Mouse (Mus musculus): ENCODE results near the gene Vav1.
A peak's percentile ranks its signal among the peaks of the same experiment; 100 is the strongest.
"Not testable (repeated sequence)": the region's sequence is repeated elsewhere in the genome, so short reads cannot be mapped to it uniquely, and the experiment has no call there.

The Vav1 gene

DNA sequence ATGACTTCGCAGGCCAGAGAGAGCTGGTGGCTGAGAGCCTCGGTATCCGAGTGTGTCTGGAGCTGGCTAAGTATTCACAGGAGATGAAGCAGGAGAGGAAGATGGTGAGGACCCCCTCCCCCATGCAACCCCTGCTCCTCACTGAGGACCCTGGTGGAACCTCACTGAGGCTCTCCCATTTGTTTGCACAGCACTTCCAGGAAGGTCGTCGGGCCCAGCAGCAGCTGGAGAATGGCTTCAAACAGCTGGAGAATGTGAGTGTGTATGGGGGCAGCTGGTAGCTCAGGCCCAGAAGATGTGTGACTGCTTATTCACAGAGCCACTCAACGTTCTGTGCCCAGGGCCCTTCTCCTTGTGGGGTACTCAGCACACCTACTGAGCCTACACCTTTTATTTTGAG, 25.6 kb upstream of the Vav1 start:
- DNase-seq (ENCODE audit: low read depth): no peak

DNA sequence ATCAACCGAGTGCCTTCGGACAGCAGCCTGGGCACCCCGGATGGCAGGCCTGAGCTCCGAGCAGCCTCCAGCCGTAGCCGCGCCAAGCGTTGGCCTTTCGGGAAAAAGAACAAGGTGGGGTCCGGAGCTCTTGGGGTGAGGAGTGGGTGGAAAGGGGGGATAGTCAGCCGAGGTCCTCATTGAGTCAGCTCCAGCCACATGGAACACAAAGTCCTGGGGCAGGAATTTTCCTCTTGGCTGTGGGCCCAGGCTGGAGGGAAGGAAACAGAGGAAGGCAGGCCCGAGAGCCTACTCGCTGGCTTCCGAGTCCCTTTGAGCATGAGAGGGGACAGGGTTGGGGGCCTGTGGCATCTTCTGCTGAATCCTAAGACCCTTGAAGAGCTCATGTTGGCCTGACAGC, 23.5 kb upstream of the Vav1 start:
- no peak for DNase-seq (ENCODE audit: low read depth)

DNA sequence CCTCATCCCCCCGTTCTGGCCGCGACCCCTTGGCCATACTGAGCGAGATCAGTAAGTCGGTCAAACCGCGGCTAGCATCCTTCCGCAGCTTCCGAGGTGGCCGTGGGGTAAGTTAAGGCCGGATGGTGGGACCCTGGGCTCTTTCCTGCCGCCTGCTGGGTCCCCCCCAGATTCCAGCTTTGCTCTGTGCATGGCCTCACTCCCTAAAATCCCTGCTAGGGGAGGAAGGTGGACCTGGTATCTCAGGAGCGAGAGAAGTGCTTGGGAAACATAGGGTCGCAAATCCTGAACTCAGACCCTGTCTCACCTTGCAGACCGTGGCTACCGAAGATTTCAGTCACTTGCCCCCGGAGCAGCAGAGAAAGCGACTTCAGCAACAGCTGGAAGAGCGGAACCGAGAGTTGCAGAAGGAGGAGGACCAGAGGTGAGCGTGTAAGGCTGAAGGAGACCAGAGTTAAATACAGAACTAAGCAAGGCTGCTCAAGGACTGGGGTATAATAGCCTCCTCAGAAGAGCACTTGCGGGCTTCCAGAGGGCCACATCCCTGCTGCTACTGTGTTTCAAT, 21.9 kb upstream of the Vav1 start:
- no peak for DNase-seq (ENCODE audit: low read depth)

DNA sequence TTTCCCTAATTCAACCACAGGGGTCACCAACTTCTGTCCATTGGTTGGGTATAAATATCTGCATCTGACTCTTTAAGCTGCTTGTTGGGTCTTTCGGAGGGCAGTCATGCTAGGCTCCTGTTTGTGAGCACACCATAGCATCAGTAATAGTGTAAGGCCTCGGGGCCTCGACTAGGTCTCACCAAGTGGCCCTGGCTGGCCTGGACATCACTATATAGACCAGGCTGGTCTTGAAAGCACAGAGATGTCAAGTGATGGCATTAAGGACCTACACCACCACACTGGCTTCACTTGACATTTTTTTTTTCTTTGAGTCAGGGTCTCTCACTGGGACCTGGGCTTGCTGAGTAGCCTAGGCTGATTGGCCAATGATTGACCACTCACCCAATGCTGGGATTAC, 20.7 kb upstream of the Vav1 start:
- no peak for DNase-seq (ENCODE audit: low read depth)

DNA sequence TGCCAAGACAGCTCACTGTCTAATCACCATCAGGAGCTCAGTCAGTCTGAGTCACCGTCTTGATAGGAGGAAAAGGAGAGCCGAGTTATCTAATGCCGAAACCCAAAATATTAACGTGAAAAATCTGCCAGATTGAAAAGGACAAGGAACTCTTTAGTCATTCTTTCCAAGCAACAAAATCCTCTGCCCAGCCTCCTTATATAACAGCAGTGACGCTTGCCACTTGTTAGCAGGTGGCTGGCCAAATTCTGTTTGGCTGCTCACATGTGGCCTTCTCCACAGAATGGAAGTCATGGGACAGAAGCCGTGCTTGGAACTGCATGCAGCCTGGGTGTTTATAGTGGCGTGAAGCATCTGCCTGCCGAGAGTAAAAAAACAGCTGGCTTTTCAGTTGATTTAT, 19.2 kb upstream of the Vav1 start:
- DNase-seq (ENCODE audit: low read depth): no peak

DNA sequence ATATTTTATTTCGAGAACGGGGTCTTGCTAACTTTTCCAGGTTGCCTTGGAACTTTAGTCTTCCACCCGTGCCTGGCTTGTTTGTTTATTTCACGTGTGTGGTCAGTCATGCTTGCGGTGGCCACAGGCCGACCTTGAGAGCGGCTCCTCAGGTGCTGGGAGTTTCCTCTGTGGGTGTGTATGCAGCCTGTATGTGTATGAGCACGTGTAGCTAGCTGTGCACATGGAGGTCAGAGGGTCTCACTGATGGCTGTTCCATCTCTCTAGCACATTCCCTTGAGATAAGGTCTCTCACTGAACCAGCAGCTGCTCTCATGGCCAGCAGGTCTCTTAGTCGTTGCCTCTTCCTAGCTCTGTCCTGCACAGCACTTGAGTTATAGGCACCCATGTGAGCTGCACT, 18.5 kb upstream of the Vav1 start:
- DNase-seq (ENCODE audit: low read depth): no peak

DNA sequence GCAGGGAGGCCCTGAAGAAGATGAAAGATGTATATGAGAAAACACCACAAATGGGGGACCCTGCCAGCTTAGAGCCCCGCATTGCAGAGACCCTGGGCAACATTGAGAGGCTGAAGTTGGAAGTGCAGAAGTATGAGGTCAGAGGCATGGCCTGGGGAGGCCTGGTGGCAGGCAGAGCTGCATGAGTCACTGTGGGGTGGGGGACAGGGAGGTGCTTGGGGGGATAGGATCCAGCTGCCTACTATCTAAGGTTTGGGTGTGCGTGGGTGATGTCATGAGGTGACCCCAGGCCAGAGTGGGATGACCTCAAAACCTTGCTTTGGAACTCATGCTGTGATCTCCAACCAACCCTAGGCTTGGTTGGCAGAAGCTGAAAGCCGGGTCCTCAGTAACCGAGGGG, 17.6 kb upstream of the Vav1 start:
- no peak for DNase-seq (ENCODE audit: low read depth)

DNA sequence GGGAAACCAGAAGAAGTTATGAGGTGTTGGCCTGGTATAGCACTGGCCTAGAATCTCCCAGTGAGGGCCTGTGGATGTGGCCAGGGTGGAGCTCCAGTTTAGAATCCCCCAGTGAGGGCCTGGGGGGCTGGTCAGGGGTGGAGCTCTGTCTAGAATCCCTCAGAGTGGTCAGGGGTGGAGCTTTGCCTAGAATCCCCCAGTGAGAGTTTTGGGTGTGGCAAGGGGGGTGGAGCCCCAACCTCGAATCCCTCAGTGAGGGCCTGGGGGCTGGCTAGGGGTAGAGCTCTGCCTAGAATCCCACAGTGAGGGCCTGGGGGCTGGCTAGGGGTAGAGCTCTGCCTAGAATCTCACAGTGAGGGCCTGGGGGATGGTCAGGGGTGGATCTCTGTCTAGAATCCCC, 17.1 kb upstream of the Vav1 start:
- no peak for DNase-seq (ENCODE audit: low read depth)

DNA sequence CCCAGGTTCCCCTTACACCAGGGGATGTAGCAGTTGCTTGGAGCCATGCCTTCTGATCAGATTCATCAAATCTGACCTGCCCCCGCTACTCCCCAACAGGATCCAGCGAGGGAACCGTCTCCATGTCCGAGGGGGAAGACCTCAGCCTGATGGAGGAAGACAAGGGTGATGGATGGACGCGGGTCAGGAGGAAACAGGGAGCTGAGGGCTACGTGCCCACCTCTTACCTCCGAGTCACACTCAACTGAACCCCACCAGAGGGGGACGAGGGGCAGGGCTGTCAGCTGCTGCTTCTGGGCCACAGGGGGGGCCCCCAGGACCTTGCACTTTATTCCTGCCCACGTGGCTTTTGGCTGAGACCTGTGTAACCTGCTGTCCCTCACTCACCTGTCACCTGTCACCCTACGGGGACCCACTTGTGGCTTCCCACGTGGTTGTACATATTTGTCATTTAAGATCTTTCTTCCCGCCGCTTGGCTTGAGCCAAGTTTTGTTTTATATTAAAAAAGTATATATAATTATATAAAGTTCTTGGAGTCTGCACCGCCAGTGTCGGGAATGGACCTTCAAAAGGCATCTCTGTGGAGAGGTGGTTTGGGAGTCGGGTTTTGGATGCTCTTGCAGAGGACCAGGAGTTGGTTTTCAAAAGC, 15.9 kb upstream of the Vav1 start:
- no peak for DNase-seq (ENCODE audit: low read depth)

DNA sequence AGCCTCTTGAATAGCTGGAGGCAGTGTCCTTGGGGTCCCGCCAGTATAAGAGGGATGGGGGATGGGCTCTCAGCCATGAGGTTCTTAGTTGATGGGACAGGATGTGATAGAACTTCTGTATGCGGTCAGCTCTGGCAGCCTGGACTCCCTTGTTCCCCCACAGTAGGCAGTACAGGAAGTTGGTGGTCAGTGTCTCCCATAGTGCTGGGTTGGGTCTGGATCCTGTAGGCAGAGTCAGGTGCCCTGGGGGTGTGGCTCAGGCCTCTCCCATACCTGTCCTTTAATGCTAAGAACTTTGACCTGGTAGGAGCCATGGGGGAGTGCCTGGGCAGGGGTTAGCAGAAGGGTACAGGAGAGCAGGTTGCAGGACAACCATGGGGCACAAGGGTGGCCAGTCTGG, 14.7 kb upstream of the Vav1 start:
- no peak for DNase-seq (ENCODE audit: low read depth)

DNA sequence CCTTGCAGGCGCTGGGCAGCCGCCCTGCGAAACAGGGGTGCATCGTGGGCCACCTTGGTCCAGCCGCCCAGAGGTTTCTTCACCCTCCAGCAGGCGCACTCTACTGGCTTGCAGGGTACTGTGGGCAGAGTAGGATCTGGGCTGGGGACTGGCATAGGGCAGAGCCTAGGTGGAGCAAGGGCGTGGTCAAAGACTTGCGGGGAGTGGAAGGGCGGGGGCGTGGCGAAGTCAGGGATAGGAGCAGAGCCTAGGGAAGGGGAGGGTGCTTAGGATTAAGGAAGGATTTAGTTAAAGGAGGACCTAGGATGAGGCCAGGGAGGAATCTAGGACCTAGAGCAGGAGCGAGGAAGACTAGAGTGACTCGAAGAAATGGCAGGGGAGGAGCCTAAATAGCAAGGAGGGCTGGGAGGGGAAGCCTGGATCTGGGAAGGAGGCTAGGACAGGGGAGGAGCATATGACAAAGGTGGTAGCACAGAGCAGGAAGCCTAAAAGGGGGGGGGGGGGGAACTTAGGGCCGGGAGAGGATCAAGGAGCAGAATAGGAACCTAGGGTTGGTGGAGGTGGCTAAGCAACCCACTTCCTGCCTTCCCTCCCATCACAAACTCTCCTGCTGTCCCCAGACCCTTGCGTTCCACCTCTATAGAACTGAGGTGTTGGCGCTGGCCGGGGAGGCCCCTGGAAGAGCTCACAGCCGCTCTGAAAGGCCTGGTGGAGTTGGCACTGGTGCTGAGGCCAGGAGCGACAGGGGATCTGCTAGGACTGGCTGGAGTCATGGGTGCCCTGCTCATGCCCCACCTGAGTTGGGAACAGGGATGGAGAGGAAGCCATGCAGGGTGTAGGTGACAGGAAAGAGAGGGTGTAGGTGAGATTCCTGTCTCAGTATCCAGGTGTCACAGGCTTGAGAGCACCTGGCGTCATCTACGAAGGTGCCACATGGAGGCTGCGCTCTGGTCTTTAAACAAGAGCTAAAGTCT, 13.6 kb upstream of the Vav1 start:
- no peak for DNase-seq (ENCODE audit: low read depth)

DNA sequence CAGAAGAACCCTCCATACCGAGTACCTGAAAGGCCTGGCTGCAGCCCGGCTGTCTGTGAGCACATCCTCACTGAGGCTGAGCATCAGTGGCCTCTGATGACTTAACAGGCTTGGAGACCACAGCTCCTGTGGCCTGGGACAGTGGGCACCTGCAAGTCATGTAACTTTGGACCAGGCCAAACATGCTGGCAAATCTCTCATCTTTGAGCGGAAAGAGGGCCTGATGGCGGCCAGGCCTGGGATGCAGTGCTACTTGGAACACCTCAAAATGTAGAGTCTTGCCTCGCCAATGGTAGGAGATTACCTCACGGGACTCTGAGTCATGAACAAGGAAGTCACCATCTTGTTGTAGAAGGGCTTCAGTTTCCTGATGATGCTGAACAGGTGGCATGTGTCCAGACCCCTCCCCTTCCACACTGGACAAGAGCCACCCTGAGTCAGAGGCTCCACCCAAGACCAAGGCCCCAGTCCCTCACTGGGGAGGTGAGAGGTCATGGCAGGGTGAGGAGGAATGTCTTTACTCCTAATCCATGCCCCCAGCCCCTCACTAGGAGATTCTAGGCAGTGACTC, 11.3 kb upstream of the Vav1 start:
- no peak for DNase-seq (ENCODE audit: low read depth)

DNA sequence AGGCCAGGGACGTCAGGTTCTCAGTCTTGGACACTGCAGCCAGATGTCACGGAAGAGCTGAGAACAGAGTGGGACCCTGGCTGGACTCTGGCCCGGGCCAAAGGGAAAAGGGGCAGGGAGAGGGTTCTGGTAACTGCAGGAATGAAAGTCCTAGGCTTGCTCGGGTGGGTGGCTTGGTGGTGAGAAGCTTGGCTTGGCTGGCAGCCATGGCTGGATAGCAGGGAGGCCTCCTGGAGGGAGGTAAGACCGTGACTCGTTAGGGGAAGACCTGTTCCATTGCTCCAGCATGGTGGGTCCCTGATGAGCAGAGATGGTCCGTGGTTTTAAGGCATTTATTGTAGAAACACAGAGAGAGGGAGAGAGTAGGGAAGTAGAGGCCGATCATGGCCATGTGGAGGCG, 7.6 kb upstream of the Vav1 start:
- no peak for DNase-seq (ENCODE audit: low read depth)

DNA sequence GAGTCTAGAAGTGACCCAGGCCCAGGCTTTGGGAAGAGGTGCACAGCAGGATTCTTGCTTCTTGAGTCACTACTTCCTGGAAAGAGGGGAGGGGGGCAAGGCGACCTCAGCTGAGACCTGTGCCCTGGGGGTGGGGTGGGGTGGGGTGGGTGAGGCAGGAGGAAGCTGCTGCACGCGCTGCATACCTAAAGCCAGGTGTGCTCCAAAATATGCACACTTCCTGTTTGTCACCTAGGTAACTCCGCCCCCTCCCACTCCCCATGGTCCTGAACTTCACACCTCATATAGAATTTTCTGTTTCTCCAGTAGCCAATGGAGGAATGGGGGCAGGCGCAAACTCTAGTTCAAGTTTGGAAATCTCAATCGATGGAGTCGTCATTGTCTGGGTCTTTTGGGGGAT, 5.1 kb upstream of the Vav1 start:
- DNase-seq (ENCODE audit: low read depth): no peak

DNA sequence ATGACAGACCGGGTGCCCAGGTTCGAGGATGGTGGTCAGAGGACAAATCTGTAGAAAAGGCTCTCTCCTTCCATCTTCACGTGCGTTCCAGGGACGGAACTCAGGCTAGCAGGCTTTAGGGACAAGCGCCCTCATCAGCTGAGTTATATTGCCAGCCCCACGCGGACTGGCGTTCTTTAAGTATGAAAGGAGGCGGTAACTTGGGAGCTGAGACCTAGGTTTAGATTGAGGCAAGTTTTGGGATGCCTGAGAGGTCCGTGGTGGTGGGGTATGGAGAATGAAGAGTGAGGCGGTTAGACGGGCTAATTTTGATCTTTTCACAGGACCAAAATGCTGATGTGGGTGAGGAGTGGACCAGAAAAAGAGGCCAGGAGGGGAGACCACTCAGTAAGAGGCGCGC, 4.2 kb upstream of the Vav1 start:
- DNase-seq (ENCODE audit: low read depth): no peak

DNA sequence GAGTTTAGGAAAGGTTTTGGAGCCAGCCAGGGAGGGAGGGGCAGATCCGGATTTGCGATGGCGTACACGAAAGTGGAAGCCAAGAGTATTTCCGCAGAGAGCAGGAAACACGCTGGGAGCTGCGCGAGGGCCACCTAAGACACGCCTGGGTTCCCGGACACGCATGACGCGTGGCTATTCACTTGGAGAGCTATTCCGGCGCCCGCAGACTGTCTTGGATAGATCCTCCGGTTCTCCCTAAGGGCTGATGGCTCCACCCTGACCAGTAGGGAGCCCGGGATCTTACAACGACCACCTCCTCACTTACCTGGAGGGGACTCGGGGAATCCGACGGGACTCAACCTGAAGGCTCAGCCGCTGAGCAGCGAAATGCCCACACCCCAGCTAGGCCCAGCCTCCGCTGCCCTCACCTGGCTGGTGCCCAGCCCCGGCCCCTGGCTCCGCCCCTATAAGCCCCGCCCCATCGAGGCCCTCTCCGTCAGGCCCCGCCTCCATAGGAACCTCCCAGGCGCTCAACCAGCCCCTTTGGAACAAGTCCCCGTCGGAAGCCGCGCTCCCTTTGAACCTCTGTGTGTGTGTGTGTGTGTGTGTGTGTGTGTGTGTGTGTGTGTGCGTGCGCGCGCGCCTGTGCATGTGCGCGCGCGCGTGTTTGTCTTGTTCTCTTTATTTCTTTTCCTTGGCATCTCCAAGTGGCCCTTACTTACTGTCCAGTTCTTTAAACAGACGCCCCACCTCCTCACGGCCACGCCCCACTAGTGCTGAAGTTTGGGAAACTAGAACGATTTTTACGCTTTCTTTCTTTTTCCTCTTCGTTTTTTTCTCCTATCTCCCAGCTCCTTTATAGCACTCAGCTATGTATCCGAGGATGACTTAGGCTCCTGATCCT, 3.5 kb upstream of the Vav1 start:
- DNase-seq (ENCODE audit: low read depth): peak; percentile 94

DNA sequence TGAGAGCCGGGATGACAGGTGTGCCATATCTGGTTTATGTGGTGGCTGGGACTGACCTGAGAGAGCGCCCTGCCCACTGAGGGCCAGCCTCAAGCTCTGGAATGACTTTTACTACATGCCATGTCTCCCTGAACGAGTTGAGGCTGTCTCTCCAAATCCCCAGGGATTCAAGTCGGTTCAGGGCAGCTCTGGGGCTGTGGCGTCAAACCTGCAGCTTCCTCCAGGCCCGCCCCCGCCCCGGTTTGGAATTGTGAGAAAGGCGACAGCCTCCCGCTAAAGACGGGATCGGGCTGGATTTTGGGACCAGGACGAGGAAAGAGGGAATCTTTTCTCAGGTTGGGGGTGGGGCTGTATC, 2.9 kb upstream of the Vav1 start:
- no peak for DNase-seq (ENCODE audit: low read depth)

DNA sequence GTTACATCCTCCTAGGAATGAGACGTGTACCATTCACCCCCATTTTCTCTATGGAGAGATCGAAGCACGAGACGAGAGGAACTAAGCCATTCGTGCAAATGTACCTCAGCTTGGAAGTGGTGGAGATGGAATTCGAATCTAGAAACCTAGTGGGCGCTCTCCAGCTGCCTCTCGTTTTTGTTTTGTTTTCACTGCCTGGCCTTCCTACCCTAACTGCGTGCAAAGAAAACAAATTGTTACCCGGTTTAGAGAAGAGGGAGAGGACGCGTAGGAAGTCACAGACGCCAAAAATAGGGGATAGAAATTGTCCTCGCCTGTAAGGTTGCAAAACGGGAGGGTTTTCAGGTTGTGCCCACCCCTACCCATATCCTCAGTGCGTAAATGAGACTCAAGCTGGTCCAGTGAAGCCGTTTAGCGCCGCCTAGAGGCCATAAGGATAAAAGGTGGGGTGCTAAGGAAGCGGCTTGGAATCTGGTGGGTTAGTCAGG, 2.2 kb upstream of the Vav1 start:
- DNase-seq (ENCODE audit: low read depth): peak; percentile 92

DNA sequence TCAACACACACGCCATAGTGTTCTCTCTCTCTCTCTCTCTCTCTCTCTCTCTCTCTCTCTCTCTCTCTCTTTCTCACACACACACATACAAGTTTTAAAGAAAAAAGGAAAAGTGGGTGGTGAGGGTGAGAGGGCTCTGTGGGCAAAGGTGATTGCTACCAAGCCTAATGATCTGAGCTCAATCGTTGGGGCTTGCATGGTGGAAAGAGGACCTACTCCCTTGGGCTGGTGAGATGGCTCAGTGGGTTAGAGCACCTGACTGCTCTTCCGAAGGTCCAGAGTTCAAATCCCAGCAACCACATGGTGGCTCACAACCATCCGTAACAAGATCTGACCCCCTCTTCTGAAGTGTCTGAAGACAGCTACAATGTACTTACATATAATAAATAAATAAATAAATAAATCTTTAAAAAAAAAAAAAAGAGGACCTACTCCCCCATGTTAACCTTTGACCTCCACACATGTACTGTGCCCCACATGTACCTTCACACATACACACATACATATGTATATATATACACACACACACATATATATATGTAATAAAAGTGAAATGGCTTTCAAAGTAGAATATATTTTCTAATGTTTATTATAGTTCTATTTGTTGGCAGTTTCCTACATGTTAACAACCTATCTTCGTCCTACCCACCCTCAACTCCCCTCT, 1.2 kb upstream of the Vav1 start:
- DNase-seq (ENCODE audit: low read depth): not testable (repeated sequence)

DNA sequence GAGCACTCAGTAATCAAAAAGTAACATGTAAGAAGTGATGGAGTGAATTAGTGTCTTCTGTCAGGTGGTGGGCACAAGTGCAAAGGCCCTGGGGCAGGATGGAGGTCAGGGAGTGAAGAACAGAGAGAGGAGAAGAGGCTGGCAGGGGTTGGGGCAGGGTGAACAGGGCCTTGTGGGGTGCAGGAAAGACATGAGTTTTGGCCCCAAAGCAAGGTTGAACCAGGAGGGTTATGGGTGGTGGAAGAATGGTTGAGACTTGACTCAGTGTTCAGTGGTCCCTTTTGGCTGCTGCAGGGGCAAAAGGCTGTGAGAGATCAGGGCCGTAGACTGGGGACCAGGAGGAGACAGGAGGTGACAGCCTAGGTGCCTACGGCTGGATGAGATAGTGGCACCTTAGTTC, 363 bp upstream of the Vav1 start:
- DNase-seq (ENCODE audit: low read depth): no peak

DNA sequence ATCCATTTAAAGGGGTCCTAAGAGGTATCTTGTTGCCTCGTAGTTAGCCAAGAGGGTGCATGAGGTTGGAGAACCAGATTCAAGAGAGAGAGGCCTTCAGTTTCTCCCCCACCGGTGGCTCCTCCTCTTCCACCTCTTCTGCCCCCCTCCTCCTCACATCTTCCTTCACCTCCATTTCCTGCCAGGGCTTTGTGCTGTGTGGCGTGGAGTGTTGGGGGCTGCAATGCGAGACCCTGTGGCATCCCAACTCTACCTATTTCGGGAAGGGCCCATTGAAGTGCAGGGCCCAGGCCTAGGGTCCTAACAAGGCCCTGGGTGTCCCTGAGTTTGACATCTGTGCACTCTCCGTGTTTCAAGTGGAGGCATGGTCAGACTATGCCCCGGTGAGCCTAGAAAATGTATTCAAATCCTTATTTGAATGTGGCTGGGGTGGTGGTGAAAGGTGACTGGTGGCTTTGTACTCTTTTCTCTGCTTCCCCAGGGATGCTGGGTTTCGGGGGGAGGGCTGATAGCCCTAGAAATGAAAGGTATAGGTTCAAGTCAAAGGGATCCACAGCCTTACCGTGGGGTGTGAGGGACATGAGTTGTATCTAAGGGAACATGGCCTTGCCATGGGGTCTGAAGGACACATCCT, 808 bp downstream of the Vav1 start:
- DNase-seq (ENCODE audit: low read depth): peak; percentile 67

All from naive thymus-derived CD4-positive, alpha-beta T cell, adult 2 months (primary cell).